Mouse (Mus musculus): ENCODE measurements around the gene Btnl4. TPM values are rescaled to one million over a fixed set of nuclear protein-coding genes. Genes with fewer than 3 reads are reported as not detected.

Gene Btnl4
- polyA plus RNA-seq, 1 experiment from 2014 or later, result not detected

GRCm38 (mm10) chr17:34437120-34437519 lies 40.0 kb downstream of the Btnl4 start:
- ATAC-seq (ENCODE audit: insufficient number of reproducible peaks, insufficient read depth, low FRiP score, low TSS enrichment), result no peak
- no peak overlapping the region for H3K4me2 ChIP-seq (replicated peaks)
- no peaks in the 10 kb centered on the region for H3K4me1 ChIP-seq
- H3K36me3 ChIP-seq, result no peaks in the 10 kb centered on the region
- no peak overlapping the region for H3K9ac ChIP-seq
- no peak overlapping the region for H3K4me3 ChIP-seq
- no peaks in the 10 kb centered on the region for H3K27me3 ChIP-seq
- 58% methylated on average over 4 of the region's 4 CpGs for WGBS
- 0 out of 2 replicates have a peak, but pooled peaks cover 4% of the 10 kb centered on the region for H3K9me3 ChIP-seq
- no peak overlapping the region for H3K27ac ChIP-seq

- H3K4me1 ChIP-seq, result no peaks in the 10 kb centered on the region
- H3K36me3 ChIP-seq, result no peaks in the 10 kb centered on the region
- H3K27ac ChIP-seq, result no peak overlapping the region
- ATAC-seq (ENCODE audit: insufficient number of reproducible peaks, insufficient read depth, low FRiP score, low TSS enrichment), result no peak
- 0 out of 2 replicates have a peak, but pooled peaks cover 2% of the 10 kb centered on the region for H3K27me3 ChIP-seq
- H3K9me3 ChIP-seq, result no peaks in the 10 kb centered on the region
- no peak overlapping the region for H3K4me2 ChIP-seq (replicated peaks)
- H3K4me3 ChIP-seq, result no peak overlapping the region
- no peak overlapping the region for H3K9ac ChIP-seq
Observed at GRCm38 (mm10) chr17:34427597-34427996, 49.5 kb downstream of the Btnl4 start.

DNA sequence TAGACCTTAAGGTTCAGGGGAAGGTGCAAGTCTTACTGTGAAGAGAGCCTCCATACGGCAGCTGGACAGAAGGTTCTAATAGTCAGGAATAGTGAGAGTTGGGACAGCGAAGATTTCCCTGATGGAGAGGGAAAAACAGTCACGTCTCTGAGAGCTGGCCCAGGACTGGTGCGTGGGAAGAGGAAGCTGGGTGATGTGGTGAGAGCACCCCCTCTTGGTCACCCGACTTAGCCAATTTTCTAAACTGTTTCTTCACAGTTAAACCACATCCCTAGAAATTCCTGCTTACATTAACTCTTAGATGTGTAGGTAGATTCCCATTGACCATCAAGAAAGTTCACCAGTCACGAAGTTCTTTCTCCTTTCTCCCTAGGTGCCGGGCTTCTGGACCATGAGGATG lies 57.1 kb downstream of the Btnl4 start:
- Histone ChIP-seq H3K4me2 (replicated peaks) (no peak overlapping the region), H3K27me3 (0 out of 2 replicates have a peak, but pooled peaks cover 3% of the 10 kb centered on the region), H3K4me3 (no peak overlapping the region), H3K36me3 (no peaks in the 10 kb centered on the region), H3K9me3 (no peaks in the 10 kb centered on the region), H3K4me1 (no peaks in the 10 kb centered on the region), H3K9ac (no peak overlapping the region), H3K27ac (no peak overlapping the region)
- no peak for ATAC-seq (ENCODE audit: insufficient number of reproducible peaks, insufficient read depth, low FRiP score, low TSS enrichment)
- WGBS, result 69% methylated on average over 7 of the region's 7 CpGs

Other genes starting within 250 kb of the Btnl4 start
- not detected in 2 replicates for gene H2-Ob, start 238.4 kb downstream of the Btnl4 start, polyA plus RNA-seq (2016; fragmentation: Nextera tagmentation; extraction: Ambion mirVana)
- 2.9 and 3.4 TPM in 2 replicates for gene H2-Ab1, start 219.6 kb downstream of the Btnl4 start, polyA plus RNA-seq (2016; fragmentation: Nextera tagmentation; extraction: Ambion mirVana)
- 0.19 TPM in 1 of 2 replicates, not detected in the other for gene H2-Aa, start 189.5 kb downstream of the Btnl4 start, polyA plus RNA-seq (2016; fragmentation: Nextera tagmentation; extraction: Ambion mirVana)
- 1.4 and 1.5 TPM in 2 replicates for gene H2-Eb1, start 171.5 kb downstream of the Btnl4 start, polyA plus RNA-seq (2016; fragmentation: Nextera tagmentation; extraction: Ambion mirVana)
- gene H2-Eb2, start 151.7 kb downstream of the Btnl4 start, polyA plus RNA-seq (2016; fragmentation: Nextera tagmentation; extraction: Ambion mirVana), result not detected in 2 replicates
- gene Btnl2, start 122.5 kb downstream of the Btnl4 start, polyA plus RNA-seq (2016; fragmentation: Nextera tagmentation; extraction: Ambion mirVana), result not detected in 2 replicates
- gene Btnl1, start 100.2 kb downstream of the Btnl4 start, polyA plus RNA-seq (2016; fragmentation: Nextera tagmentation; extraction: Ambion mirVana), result not detected in 2 replicates
- 0.81 and 1.00 TPM in 2 replicates for gene BC051142, start 78.5 kb downstream of the Btnl4 start, polyA plus RNA-seq (2016; fragmentation: Nextera tagmentation; extraction: Ambion mirVana)
- gene Btnl6, start 40.0 kb upstream of the Btnl4 start, polyA plus RNA-seq (2016; fragmentation: Nextera tagmentation; extraction: Ambion mirVana), result not detected in 2 replicates
- 6.9 TPM in 2 replicates for gene Notch4, start 87.0 kb upstream of the Btnl4 start, polyA plus RNA-seq (2016; fragmentation: Nextera tagmentation; extraction: Ambion mirVana)
- 3.5 and 6.3 TPM in 2 replicates for gene Gpsm3, start 112.5 kb upstream of the Btnl4 start, polyA plus RNA-seq (2016; fragmentation: Nextera tagmentation; extraction: Ambion mirVana)
- gene Pbx2, start 113.9 kb upstream of the Btnl4 start, polyA plus RNA-seq (2016; fragmentation: Nextera tagmentation; extraction: Ambion mirVana), result 25.1 and 28.0 TPM in 2 replicates
- 3.1 and 3.5 TPM in 2 replicates for gene Ager, start 120.5 kb upstream of the Btnl4 start, polyA plus RNA-seq (2016; fragmentation: Nextera tagmentation; extraction: Ambion mirVana)
- 139 TPM in 2 replicates for gene Rnf5, start 126.4 kb upstream of the Btnl4 start, polyA plus RNA-seq (2016; fragmentation: Nextera tagmentation; extraction: Ambion mirVana)
- 54.8 and 62.8 TPM in 2 replicates for gene Agpat1, start 126.9 kb upstream of the Btnl4 start, polyA plus RNA-seq (2016; fragmentation: Nextera tagmentation; extraction: Ambion mirVana)
- 7.0 and 10.1 TPM in 2 replicates for gene Egfl8, start 138.7 kb upstream of the Btnl4 start, polyA plus RNA-seq (2016; fragmentation: Nextera tagmentation; extraction: Ambion mirVana)
- gene Ppt2, start 151.2 kb upstream of the Btnl4 start, polyA plus RNA-seq (2016; fragmentation: Nextera tagmentation; extraction: Ambion mirVana), result 18.0 and 18.8 TPM in 2 replicates
- 0.52 and 0.56 TPM in 2 replicates for gene Prrt1, start 152.2 kb upstream of the Btnl4 start, polyA plus RNA-seq (2016; fragmentation: Nextera tagmentation; extraction: Ambion mirVana)
- 16.6 and 16.8 TPM in 2 replicates for gene Fkbpl, start 167.4 kb upstream of the Btnl4 start, polyA plus RNA-seq (2016; fragmentation: Nextera tagmentation; extraction: Ambion mirVana)
- 110 TPM in 2 replicates for gene Atf6b, start 169.8 kb upstream of the Btnl4 start, polyA plus RNA-seq (2016; fragmentation: Nextera tagmentation; extraction: Ambion mirVana)
- 0.01 and 0.05 TPM in 2 replicates for gene Tnxb, start 193.2 kb upstream of the Btnl4 start, polyA plus RNA-seq (2016; fragmentation: Nextera tagmentation; extraction: Ambion mirVana)